Mouse (Mus musculus): ENCODE data around the gene Dlgap1.

DNA sequence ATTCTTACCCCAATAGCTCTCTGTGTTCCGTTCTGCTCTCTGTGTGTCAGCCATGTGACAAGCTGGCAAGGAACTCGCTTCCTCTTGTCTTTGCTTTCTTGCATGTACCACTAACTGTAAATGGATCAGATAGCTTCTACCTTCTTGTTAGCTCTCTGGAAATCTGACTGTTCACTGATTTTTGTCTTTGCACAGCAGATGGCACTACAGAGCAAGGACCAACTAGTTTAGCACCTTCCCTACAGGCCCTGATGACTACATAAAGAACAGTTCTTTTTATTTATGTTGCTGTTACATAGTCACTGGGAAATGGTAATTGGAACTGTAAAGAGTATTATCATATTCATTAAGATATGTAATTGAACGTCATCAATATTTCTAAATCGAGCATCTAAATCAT, 408.1 kb downstream of the Dlgap1 start:
- TF ChIP-seq CTCF (conservative IDR thresholded peaks at IDR 0.05; ENCODE audit: low read length) (0 out of 2 replicates have a peak, but pooled peaks have one; percentile 11), POU5F1 (IDR thresholded peaks at IDR 0.05; ENCODE audit: borderline replicate concordance, low read length) (no peak)
